Mouse (Mus musculus) stomach, postnatal 0 days (tissue): ENCODE results near the gene Chst4.

Experiments used
- CTCF ChIP-seq: IDR thresholded peaks from 2 replicates; pipeline ENCODE4 v1.5.1; 2016; ENCODE audit warnings: antibody characterized with exemption, low read depth, mild to moderate bottlenecking, moderate library complexity
- EP300 ChIP-seq: optimal IDR thresholded peaks from 2 replicates; pipeline ENCODE3; 2016; ENCODE audit warnings: antibody characterized with exemption

GRCm38 (mm10) chr8:110071600-110071999 lies 32.1 kb upstream of the Chst4 start:
- TF ChIP-seq CTCF (peak; percentile 98), EP300 (no peak)
